In genomic region chr6:5177967-5178891, GRCm38 (mm10) we compare ENCODE assay signal across 8 mouse cellular contexts. TPM values are rescaled to one million over a fixed set of nuclear protein-coding genes. Genes with fewer than 3 reads are reported as not detected.
DNase-seq lines count a peak whose midpoint lies in the region; ATAC-seq lines count a peak whose summit lies in the region.

No protein-coding gene starts in this region.

- peaks cover 8% of the 10 kb centered on the region for H3K4me1 ChIP-seq in kidney, embryonic 15.5 days
- no peaks in the 10 kb centered on the region for H3K4me1 ChIP-seq in brown adipose tissue, adult 24 weeks (ENCODE audit: control insufficient read depth, insufficient read depth, insufficient read length, low read length)
- H3K4me1 ChIP-seq in forebrain, embryonic 15.5 days: peaks cover 6% of the 10 kb centered on the region; the same call in 1 of the 2 replicates
- H3K4me1 ChIP-seq in midbrain, embryonic 14.5 days (ENCODE audit: control insufficient read depth, insufficient read depth, low read length): 0 out of 2 replicates have a peak, but pooled peaks cover 9% of the 10 kb centered on the region

- peak overlapping the region; percentile 18 for H3K4me3 ChIP-seq in kidney, embryonic 15.5 days (replicated peaks)
- H3K4me3 ChIP-seq in brown adipose tissue, adult 24 weeks (ENCODE audit: insufficient read depth, low read depth, low read length): peak overlapping the region; percentile 31; the same call in 1 of the 2 replicates
- H3K4me3 ChIP-seq in forebrain, embryonic 15.5 days: peak overlapping the region; percentile 24
- peak overlapping the region; percentile 23 for H3K4me3 ChIP-seq in midbrain, embryonic 14.5 days (replicated peaks; ENCODE audit: low read depth, low read length)

- H3K27ac ChIP-seq in kidney, embryonic 15.5 days: no peak overlapping the region
- H3K27ac ChIP-seq in brown adipose tissue, adult 24 weeks (replicated peaks; ENCODE audit: low read depth, low read length): no peak overlapping the region; the same call in 1 of the 2 replicates
- no peak overlapping the region; the same call in 1 of the 2 replicates for H3K27ac ChIP-seq in forebrain, embryonic 15.5 days (replicated peaks)
- no peak overlapping the region for H3K27ac ChIP-seq in midbrain, embryonic 14.5 days (replicated peaks; ENCODE audit: low read depth, low read length)

- no peak overlapping the region for H3K9ac ChIP-seq in kidney, embryonic 15.5 days
- 0 out of 2 replicates have a peak overlapping the region, but pooled peaks have one; percentile 0 for H3K9ac ChIP-seq in forebrain, embryonic 15.5 days (replicated peaks)
- H3K9ac ChIP-seq in midbrain, embryonic 14.5 days (replicated peaks; ENCODE audit: low read length): no peak overlapping the region; the same call in 1 of the 2 replicates

- WGBS in kidney, embryonic 15.5 days: 42% methylated on average over 19 of the region's 19 CpGs
- 27% methylated on average over 19 of the region's 19 CpGs for WGBS in forebrain, embryonic 15.5 days
- WGBS in midbrain, embryonic 14.5 days: 33% methylated on average over 19 of the region's 19 CpGs

- peak; percentile 82 for ATAC-seq in kidney, embryonic 15.5 days (replicated peaks; ENCODE audit: low FRiP score)
- ATAC-seq in forebrain, embryonic 15.5 days (replicated peaks): peak; percentile 76
- no peak; the same call in 1 of the 2 replicates for ATAC-seq in midbrain, embryonic 14.5 days (ENCODE audit: low FRiP score, low TSS enrichment)

- peak overlapping the region; percentile 53 for H3K4me2 ChIP-seq in kidney, embryonic 15.5 days
- H3K4me2 ChIP-seq in forebrain, embryonic 15.5 days (replicated peaks): peak overlapping the region; percentile 43
- H3K4me2 ChIP-seq in midbrain, embryonic 14.5 days (ENCODE audit: low read length): peak overlapping the region; percentile 58

- H3K36me3 ChIP-seq in kidney, embryonic 15.5 days: no peaks in the 10 kb centered on the region
- no peaks in the 10 kb centered on the region for H3K36me3 ChIP-seq in forebrain, embryonic 15.5 days
- no peaks in the 10 kb centered on the region for H3K36me3 ChIP-seq in midbrain, embryonic 14.5 days (ENCODE audit: control insufficient read depth, insufficient read depth, low read length)

- H3K27me3 ChIP-seq in kidney, embryonic 15.5 days: no peaks in the 10 kb centered on the region
- no peaks in the 10 kb centered on the region for H3K27me3 ChIP-seq in forebrain, embryonic 15.5 days
- H3K27me3 ChIP-seq in midbrain, embryonic 14.5 days (ENCODE audit: control insufficient read depth, insufficient read depth, low read length): no peaks in the 10 kb centered on the region

- H3K9me3 ChIP-seq in kidney, embryonic 15.5 days (replicated peaks): no peaks in the 10 kb centered on the region
- no peaks in the 10 kb centered on the region for H3K9me3 ChIP-seq in forebrain, embryonic 15.5 days
- no peaks in the 10 kb centered on the region for H3K9me3 ChIP-seq in midbrain, embryonic 14.5 days (ENCODE audit: control insufficient read depth, low read length)

- no peak for DNase-seq in kidney, postnatal 25 days
- peak; percentile 57 for DNase-seq in midbrain, embryonic 14.5 days
- no peak for DNase-seq in ovary, postnatal 14 days (ENCODE audit: low spot score)
- DNase-seq in cerebellum, adult 18-20 months: no peak
- no peak for DNase-seq in B cell, adult 2 months

RNA-seq across cellular contexts. Expression of gene Pon1, which starts 15.5 kb away (rescaled TPM):
- polyA plus RNA-seq in kidney, embryonic 15.5 days (2015; fragmentation: Nextera tagmentation; extraction: Ambion mirVana): not detected in 2 replicates
- polyA plus RNA-seq in brown adipose tissue, adult 24 weeks (2012; ENCODE audit: insufficient read depth, insufficient read length, missing spikeins): 32.6 and 103 TPM in 2 replicates
- 0.55 and 1.1 TPM in 2 replicates for polyA plus RNA-seq in forebrain, embryonic 15.5 days (2015; fragmentation: Nextera tagmentation; extraction: Ambion mirVana)
- not detected in 2 replicates for polyA plus RNA-seq in midbrain, embryonic 14.5 days (2014; fragmentation: Nextera tagmentation; extraction: Ambion mirVana)

Comparison
In these comparisons a context has a peak if more than half of its experiments do, and no peak if none do; other contexts are left out.
1. RNA of gene Pon1, which starts 15.5 kb away (polyA plus RNA-seq): 32.6 to 103 TPM in brown adipose tissue, adult 24 weeks; 0.55 to 1.1 TPM in forebrain, embryonic 15.5 days, not detected in midbrain, embryonic 14.5 days and not detected in kidney, embryonic 15.5 days; every median in the first group is over 10 times any median in the second.
2. Peak in every context shown above with its lines, with median percentiles within 50 percentile points of each other: H3K4me2 ChIP-seq and H3K4me3 ChIP-seq.